Mouse (Mus musculus) CH12.LX (cell line): ENCODE measurements around the gene Atp6v1g2.
A peak's percentile ranks its signal among the peaks of the same experiment; 100 is the strongest.

Source experiments
- CHD2 ChIP-seq: IDR thresholded peaks from 2 replicates; pipeline ENCODE4 v1.6.1; 2011; ENCODE audit warnings: low read length, improper control_type of control experiment
- CTCF ChIP-seq, 2 experiments: IDR thresholded peaks in 1 of 2; conservative IDR thresholded peaks in 1 of 2; 2 replicates each; pipeline ENCODE4 v1.5.1; 2011 to 2012; ENCODE audit warnings: low read depth in 2 of 2, low read length in 2 of 2, improper control_type of control experiment in 1 of 2, inconsistent platforms in 1 of 2, mild to moderate bottlenecking in 1 of 2, moderate library complexity in 1 of 2
- EP300 ChIP-seq: IDR thresholded peaks from 2 replicates; pipeline ENCODE4 v1.6.1; 2011; ENCODE audit warnings: low read length, improper control_type of control experiment
- MAZ ChIP-seq: IDR thresholded peaks from 2 replicates; pipeline ENCODE4 v1.6.1; 2012; ENCODE audit warnings: low read depth, mild to moderate bottlenecking, inconsistent platforms, low read length, improper control_type of control experiment, moderate library complexity
- MEF2A ChIP-seq: IDR thresholded peaks from 2 replicates; pipeline ENCODE4 v1.6.1; 2014; ENCODE audit warnings: low read depth, mild to moderate bottlenecking, inconsistent platforms, low read length, improper control_type of control experiment, borderline replicate concordance
- MXI1 ChIP-seq: IDR thresholded peaks from 2 replicates; pipeline ENCODE4 v1.6.1; 2011; ENCODE audit warnings: mild to moderate bottlenecking, low read depth, low read length, improper control_type of control experiment
- POLR2A ChIP-seq: IDR thresholded peaks from 2 replicates; pipeline ENCODE4 v1.6.1; 2011; ENCODE audit warnings: low read depth, mild to moderate bottlenecking, improper control_type of control experiment, low read length
- TCF12 ChIP-seq: IDR thresholded peaks from 2 replicates; pipeline ENCODE4 v1.6.1; 2014; ENCODE audit warnings: low read depth, mild to moderate bottlenecking, inconsistent platforms, low read length, improper control_type of control experiment

DNA sequence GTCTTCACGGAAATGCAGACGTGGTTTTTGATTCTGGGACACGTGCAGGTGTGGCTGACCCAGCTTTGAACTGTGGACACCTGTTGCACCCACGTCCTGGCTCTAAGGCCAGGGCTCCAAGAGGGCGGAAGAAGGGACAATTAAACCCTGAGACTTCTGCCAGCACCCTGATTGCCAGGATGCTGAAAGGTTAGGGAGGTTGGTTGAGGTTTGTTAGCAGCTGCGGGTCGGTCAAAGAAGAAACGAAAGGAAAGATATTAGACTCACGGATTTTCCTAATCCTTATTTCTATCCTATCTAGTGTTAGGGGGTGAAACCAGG lies 37.2 kb upstream of the Atp6v1g2 start:
- no peak for TF ChIP-seq POLR2A
- no peak for TF ChIP-seq CTCF (conservative IDR thresholded peaks at IDR 0.05 in 1 of 2, IDR thresholded peaks at IDR 0.05 in 1 of 2; ENCODE audit: low read depth in 2 of 2, low read length in 2 of 2)
- TF ChIP-seq CHD2, result no peak
- no peak for TF ChIP-seq EP300
- TF ChIP-seq TCF12, result 0 out of 2 replicates have a peak, but pooled peaks have one; percentile 11
- no peak for TF ChIP-seq MAZ
- TF ChIP-seq MEF2A, result no peak
- no peak; the same call in 1 of the 2 replicates for TF ChIP-seq MXI1
